Mouse (Mus musculus): Measurements from ENCODE around the gene Spata20.

Spata20 gene

DNA sequence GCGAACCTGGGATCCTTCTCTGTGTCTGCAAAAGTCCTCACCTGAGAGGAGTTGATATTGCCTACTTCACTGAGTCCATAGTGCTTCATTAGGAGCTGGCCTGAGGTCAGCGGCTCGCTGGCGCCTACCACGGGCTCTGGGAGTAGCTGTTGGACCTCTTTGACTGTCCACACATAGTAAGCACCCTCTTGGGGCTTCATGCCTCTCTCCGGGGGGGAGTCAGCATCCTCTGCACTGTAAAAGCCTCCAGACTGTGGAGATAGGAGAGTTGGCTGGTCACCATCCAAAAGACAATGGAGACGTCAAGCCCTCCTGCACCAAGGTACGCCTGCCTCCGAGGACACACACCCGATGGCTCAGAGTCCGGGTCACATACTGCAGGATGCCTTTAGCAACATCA, 3.2 kb downstream of the Spata20 start:
- no peak for DNase-seq (ENCODE audit: low spot score)

DNA sequence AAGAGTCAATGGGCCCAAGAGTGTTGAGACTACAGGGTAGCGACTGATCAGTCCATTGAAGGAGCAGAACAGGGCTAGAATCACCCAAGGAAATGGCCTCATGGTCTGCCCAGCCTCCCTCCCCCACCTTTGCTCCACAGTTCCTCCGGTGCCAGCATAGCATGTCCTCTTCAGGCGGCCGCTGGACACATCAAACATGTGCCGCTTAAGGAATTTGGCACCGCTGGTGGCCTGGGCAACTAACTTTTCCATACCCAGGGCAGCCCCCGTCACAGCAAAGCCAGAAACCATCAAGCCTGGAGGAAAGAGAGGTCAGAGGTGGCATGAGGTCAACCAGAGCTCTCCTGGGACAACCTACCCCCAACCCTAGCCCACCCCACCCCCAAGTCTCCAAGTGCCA, 4.0 kb downstream of the Spata20 start:
- no peak for DNase-seq (ENCODE audit: low spot score)

DNA sequence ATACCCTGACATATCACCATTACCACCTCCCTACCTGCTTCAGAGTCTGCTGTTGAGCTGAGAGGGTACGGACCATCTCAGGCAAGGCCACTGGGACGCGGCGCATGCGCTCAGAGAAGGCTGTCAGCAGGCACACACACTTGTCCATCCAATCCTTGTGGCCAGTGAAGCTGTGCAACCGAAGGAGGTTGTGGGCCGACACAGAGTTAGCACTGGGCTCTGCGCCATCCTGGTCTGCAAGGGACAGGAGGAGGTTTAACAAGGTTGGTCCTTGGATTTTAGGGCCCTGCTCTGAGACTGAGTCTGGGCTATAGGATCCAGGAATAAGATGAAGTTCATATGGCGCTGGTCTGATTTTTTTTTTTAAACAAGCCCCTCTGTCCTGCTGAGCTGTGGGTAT, 5.6 kb downstream of the Spata20 start:
- no peak for DNase-seq (ENCODE audit: low spot score)

DNA sequence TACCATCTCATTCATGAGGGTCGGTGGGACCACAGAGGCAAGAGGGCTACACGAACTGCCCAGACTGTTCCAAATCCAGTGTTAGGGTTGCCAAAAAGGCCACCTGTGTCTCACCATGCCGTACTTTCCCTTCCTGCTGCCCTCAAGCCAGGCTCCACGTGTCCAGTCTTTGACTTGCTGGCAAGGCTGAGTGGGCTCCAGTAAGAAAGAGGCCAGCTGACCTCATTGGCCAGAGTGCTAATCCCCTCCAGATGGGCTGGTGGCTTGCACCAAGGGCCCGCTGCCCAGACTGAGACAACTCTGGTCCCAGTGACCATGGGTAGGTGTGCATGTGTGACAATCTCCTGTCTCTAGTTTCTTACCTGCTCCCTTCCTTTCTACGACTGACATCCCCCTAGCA, 8.3 kb downstream of the Spata20 start:
- no peak for DNase-seq (ENCODE audit: low spot score)

DNA sequence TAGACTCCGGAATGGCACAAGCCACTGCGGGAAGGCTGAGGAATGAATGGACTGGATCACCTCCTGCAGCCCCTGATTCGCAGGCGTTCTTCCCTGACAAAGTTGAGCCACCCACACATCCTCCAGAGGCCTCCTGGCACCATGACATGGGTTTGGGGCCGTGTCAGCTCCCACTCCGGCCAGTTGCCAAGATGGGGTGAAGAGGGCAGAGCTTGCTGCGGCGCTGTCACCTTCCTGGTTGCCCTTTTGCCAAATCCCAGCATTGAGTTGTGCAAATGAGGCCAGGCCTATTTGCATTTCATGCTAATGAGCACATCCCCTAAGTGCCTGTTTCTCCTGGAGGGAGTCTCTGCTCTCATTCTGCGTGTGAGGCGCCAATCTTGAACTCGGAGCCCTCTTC, 10.3 kb downstream of the Spata20 start:
- DNase-seq (ENCODE audit: low spot score): no peak

DNA sequence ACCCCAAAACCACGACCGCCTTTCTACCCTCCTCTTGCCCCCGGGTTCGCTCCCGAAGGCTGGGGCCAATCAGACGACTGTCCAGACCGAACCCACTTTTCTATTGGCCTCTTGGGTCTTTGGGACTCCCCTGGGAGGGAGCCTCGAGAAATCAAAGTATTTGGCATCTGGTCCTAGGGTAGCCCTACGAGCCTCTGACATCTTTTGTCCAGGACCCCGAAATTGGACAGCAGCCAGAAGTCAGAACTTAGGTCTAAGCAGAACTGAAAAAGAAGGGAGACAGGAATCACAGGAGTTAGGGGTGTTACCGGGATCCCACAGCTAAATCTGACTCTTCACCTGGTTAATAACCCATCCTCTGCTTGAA, 11.5 kb downstream of the Spata20 start:
- no peak for DNase-seq (ENCODE audit: low spot score)

DNA sequence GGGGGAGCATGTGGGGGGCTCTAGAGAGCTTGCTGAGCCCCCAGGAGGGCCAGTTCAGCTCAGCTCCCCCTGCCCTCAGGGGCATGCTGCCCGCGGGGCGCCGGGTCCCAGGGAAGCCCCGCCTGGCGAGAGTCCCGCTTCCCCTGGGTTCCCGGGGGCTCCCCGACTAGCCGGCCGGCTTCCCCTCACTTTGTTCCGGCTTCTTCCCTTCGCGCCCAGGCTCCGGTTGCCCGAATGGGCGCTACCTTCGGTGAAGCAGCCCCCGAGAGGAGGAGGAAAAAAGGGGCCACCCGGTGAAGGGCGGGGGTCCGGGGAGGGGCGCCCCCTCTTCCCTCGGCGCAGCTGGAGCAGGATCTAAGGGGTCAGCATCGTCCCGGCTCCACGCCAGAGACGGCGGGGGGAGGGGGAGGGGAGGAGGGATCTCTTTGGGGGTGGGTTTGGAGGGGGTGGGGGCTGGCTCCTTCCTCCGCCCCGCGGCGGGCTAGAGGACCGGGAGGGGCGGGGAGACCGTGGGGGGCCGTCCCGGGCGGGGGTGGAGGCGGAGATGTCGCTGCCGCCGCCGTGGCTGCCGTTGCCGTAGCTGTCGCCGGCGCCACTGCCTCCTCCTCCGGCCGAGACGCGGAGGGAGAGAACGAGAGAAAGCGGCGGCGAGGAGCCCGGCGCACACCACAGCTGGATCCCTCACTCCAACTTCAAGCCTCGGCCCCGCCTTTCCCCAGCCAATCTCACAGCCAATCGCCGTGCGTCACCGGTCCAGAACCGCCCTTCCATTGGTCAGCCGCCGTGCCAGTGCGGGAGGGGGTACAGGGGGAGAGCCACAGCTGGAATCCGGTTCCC, 12.1 kb downstream of the Spata20 start, which contains the start of gene Cacna1g:
Cacna1g (minus strand) TSS at position 492 of the 837 bp plus-strand sequence.
- peak; percentile 43 for DNase-seq (ENCODE audit: low spot score)

DNA sequence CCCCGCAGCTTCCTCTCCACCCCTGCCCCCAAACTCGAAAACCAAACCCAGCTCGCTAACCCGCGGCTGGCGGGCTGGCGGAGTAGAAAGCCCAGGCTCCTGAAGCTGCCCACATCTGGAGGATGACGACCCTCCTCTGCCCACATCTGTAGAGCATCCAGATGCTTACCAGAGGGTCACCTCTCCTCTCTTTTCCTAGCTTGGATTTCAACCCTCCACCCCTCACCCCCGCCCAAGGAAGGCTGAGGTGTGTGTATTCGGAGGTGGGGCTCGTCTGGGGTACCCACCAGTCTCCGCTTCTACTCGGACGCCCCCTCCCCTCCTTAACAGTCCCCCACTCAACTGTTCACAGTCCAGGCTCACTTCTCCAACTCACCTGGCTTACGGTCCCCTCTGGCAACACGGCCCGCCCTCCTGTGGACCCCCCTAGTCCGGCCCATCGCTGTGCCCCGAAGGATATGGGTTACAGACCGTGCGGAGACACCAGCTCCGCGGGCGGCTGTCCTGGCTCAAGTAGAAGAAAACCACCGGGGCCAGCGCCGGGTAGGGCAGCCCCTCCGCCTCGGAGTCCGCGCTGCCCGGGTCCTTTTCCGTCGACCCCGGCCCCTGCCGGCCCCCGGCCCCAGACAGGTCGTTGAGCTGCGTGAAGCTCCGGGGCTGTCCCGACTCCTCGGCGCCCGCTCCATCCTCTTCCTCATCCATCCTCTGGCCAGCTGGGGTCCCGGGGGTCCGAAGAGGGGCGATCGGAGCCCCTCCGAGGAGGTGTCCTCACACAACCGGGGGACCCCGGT, 12.9 kb downstream of the Spata20 start:
- no peak for DNase-seq (ENCODE audit: low spot score)

DNA sequence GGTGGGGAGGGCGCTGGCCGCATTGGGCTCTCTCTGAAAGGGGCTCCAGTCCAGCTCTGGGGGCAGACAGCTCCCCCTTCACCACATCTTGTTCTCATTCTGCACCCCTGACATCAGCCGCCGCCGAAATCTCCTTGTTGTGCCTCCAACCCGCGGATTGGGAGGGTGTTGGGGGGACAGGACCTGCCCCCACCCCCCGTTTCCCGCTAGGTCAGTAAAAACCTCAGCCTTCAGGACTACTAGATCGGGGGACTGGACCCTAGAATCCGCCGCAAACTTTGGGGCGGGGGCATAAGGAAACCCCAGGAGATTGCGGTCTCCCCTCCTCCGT, 13.4 kb downstream of the Spata20 start:
- DNase-seq (ENCODE audit: low spot score): no peak

DNA sequence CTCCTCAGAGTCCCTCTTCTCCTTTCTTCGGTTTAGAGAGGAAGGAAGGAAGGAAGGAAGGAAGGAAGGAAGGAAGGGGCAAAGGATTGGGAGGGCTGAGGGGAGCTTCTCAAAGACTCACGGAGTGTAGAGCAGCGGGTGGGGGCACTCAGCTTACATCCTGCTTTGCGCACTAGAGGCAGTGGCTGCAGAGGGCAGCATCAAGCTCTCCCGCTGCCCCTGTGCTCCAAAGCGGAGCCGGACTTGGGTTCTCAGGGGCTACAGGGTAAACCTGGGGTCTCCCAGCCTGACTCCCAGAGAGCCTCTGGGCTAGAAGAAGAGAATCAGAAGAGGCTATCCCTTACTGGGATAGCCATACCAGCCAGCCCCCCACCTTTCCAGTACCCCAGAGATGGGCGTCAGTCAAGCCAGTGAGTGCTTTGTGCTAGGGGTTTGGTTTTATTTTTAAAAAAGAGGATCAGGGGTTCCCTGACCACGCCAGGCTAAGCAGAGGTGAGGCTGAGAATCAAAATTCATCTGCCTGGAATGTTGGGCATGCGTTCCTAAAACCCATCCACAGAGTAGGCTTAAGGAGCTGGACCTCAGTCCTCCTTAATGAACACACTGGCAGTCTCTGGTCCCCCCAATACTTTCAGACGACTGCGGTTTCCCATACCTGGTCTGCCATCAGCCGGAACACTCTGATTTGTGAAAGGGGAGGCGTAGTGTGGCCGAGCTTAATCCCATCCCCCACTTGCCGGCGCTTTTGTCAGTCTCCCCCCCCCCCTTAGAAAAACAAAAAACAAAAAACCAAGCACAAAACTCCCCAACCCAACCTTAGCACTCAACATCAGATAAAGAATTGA, 14.0 kb downstream of the Spata20 start:
- no peak for DNase-seq (ENCODE audit: low spot score)

DNA sequence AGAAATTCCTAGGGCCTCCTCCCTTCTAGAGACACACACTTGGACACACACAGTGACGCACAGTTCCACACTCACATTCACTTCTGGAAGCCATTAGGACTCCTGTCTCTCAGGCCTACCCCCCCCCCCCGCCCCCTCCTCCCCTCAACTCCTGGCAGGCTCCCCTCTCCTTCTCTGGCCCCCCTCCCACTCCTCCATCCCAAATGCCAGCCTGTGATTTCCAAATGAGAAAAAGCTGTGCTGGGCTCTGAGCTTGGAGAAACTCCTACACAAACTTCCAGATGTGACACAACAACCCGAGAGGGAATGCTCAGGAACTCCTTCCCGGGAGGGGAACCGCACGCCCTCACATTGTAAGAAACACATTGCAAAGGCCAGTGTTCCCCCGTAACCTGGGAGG, 15.6 kb downstream of the Spata20 start:
- no peak for DNase-seq (ENCODE audit: low spot score)

DNA sequence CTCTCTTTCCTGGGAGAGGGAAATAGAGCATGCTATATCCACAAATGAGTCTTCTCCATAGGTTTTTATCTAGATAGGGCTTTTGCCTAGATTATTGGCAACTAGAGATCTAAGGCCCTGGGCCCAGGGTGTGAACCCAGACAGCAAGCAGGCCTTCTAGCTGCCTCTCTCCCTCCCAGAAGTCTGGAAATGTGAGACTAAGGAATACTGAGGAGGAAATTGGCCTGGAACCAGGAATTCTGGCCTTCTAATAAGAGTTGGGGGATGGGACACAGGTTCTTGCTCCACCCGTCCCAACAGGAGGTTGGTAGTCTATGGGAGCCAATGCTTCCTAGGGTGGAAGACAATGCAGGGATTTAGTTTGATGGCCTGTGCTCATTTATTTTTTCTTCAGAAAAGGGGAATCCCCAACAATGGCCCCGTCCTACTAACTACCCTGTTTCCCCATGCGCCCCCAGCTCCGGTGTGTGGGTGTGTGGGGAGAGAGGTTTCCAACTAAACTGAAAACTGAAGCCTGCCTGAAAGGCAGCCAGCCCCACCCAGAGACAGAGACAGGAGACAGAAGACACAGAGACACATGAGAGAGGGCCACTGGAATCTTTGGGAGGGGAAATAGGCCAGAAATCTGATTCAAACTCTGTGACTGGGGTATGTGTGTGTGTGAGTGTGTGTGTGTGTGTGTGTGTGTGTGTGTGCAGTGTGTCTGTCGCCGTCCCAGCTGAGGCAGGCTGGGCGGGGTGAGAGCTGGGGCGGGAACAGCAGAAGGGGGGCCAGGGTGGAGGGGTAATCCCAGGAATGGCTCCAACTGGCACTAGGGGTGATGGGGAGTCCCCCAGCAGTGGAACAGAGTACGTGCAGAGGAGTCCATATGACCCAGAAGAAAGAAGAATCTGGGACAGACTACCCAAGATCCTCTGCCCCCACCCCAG, 16.6 kb downstream of the Spata20 start:
- DNase-seq (ENCODE audit: low spot score): no peak

DNA sequence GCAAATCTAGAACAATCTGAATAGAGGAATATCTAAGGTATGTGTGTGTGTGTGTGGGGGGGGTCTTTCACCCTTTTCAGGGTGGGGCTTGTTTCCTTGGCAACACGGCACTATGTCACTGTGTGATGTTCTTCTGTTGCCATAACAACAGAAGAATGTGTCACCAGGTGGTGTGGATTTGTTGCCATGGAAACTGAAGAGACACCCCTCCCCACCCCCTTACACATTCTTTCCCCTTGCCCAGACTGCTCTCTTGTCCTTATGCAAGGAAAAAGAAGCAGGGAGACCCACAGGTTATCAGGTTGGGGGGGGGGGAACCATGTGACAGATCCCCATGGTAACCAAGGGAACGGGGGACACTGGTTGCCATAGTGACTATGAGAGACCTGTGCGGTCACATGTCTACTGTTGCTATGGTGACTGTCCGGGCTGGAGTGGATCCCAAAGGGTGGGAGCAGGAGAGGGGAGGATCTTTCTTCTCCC, 17.4 kb downstream of the Spata20 start:
- no peak for DNase-seq (ENCODE audit: low spot score)

DNA sequence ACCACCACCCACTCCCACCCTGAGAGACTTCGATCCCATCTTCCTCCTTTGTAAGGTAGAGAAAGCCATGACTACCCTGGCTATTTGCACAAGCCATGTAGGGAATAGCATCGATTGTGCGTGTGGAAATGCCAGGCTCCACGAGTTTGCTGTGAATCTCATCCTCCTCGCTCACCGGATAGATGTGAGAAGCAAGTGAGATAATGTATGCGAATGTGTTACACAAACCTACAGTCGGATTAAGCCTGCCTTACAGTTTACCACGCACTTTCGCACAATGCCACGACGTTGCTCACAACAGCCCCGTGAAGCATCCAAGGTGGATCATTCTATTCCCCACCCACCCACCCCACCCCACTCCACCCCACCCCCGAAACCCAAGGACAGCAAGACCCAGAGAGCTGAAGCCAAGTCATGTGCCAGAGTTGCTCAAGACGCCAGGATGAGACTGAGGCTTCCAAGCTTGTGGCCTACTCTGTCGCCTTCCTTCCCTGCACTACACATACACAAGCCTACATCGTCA, 19.6 kb downstream of the Spata20 start:
- DNase-seq (ENCODE audit: low spot score): no peak

DNA sequence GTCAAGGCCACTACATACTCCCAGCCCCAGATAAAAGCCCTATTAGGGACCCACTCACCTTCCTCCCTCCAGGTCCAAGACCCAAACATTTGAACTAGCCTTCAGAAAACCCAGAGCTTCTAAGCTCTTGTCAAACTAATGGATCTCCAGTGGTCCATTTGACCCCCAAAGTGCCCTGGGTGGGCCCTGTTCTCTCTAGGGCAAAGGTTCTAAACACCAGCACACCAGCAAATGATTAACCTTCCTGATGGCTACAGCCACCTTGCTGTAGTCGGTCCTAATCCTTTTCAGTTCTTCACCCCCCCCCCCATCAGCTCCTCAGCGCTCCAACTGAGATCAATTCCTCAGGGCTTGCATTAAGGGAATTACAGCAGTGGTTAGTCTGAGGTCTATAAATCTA, 21.8 kb downstream of the Spata20 start:
- DNase-seq (ENCODE audit: low spot score): no peak

DNA sequence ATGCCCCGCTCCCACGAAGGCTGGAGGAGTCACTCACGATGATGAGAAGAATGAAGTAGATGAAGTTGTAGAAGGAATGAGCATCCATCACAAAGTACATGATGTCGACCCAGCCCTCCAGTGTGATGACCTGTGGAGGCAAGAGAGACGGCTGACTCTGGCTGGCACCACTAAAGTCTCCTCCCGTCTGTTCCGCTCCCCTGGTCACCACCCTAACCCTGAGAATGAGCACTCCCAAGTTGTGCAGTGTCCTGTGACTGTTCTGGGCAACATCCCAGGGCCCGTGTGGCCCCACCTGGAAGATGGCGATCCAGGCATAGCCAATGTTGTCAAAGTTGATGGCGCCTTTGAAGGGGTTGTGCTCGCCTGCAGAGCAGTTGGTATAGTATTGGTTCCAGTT, 24.1 kb downstream of the Spata20 start:
- no peak for DNase-seq (ENCODE audit: low spot score)

DNA sequence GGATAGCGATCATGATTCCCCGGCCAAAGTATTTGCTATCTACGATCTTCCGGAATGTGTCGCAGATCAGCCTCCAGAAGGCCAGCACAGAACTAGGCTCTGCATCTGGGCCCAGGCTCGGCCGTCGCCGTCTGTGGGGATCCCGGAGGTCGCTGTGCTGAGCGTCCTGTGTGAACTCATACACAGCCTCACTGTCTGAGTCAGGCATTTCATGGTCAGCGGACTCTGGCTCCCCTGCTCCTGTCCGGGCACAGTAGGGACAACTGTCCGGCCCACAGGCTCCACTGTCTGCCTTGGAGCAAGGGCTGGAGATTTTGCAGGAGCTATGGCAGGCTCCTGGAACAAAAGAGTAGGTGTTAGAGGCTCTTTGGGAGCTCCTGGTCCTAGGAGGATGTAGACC, 29.0 kb downstream of the Spata20 start:
- no peak for DNase-seq (ENCODE audit: low spot score)

DNA sequence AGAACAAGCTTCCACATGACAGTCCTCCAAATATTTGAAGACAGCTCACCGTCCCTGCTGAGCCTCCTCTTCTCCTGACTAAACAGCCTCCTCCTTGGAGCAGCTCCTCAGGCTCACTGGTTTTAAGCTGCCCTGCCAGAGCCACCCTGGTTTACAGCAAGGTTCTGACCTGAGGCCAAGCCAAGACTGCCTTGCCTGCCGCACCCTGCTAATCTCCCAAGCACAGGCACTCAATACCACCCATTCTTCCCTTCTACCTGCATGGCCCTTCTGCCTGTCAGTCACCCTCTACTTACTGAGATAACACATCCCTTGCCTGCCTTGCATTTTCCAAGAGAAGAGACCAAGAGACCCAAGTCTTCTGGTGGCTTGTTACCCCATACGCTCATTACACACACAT, 29.6 kb downstream of the Spata20 start:
- DNase-seq (ENCODE audit: low spot score): peak; percentile 57

DNA sequence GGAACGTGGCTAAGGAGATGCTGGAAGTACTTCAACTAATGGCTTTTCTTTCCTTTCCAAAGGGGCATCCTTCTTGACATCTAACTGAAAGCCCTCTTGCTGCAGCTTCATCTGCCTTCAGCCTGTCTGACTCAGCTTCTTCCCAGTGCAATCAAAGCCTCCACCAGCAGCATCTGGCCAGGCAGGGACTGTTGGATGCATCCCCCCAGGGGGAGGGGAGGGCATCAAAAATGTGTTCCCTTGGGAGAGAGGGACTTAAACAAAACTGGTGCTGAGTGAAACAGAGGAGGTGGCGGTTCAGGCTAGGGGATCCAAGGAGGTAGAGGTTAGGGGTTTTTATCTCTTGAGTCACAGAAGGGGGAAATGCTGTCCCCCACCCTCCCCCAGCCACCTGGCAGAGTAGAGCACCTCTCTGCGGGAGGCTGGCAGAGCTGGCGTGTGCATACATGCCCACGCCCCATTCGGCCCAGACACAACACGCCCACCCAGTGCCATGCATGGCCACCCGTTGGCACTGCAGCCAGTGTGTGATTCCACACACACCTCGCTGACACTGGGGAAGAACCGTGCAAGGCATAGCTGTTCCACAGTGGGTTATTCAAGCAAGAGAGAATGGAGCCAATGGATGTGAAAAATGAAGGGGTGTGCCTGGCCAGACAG, 30.7 kb downstream of the Spata20 start:
- DNase-seq (ENCODE audit: low spot score): peak; percentile 42

DNA sequence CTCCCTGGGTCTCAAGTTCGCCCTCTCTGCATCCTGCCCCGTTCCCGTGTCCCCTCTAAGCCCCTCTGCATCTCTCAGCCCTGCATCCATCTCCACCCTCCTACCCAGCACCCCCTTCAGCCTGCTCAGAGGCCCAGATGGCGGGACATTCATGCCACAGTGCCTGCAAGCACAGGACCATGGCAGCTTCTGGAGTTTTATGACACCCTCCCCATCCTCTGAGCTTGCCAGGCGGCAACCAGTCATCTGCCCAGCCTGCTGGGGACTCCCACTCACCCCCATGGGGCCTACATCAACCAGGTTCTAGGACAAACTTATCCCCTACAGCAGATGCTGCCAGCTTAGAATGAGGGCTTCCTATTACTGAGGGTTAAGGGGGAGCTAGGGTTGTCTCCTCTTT, 31.2 kb downstream of the Spata20 start:
- DNase-seq (ENCODE audit: low spot score): no peak

All from spleen, adult 12 weeks (tissue).